Mouse (Mus musculus): Measurements from ENCODE around the gene Olfr805.

- no peak for TF ChIP-seq CTCF (IDR thresholded peaks at IDR 0.05; ENCODE audit: extremely low read depth, insufficient read depth, low read length)
- no peak for TF ChIP-seq POLR2A (IDR thresholded peaks at IDR 0.05; ENCODE audit: extremely low read depth, insufficient read depth, low read length)
Observed at GRCm38 (mm10) chr10:129757693-129758092, 28.5 kb upstream of the Olfr805 start, which contains the start of gene Olfr807.

Data from cortical plate, adult 2 months (tissue).